Mouse (Mus musculus) limb, embryonic 12.5 days (tissue): ENCODE data around the gene Lrrc28. TPM values are rescaled to one million over a fixed set of nuclear protein-coding genes. Genes with fewer than 3 reads are reported as not detected.

Source experiments
- ATAC-seq: fragments of 200-750 bp; cut with Nextera tagmentation; 2 replicates; pipeline ENCODE4 v1.8.0; 2017; ENCODE audit warnings: low read depth, moderate TSS enrichment; ENCODE audit not compliant: insufficient number of reproducible peaks, insufficient read depth, low FRiP score, low TSS enrichment
- H3K27ac ChIP-seq: fragments of 300-500 bp; sonication (generic); 2 replicates; pipeline ENCODE4 v1.5.1; 2016; ENCODE audit warnings: mild to moderate bottlenecking, moderate library complexity
- H3K27me3 ChIP-seq: fragments of 300-500 bp; sonication (generic); 2 replicates; pipeline ENCODE4 v1.6.1; 2016; ENCODE audit warnings: mild to moderate bottlenecking, moderate library complexity
- H3K36me3 ChIP-seq: fragments of 300-500 bp; sonication (generic); 2 replicates; pipeline ENCODE4 v1.6.1; 2016; ENCODE audit warnings: mild to moderate bottlenecking, moderate library complexity
- H3K4me1 ChIP-seq: fragments of 300-500 bp; sonication (generic); replicated peaks from 2 replicates; pipeline ENCODE4 v1.6.1; 2016
- H3K4me2 ChIP-seq: fragments of 300-500 bp; sonication (generic); 2 replicates; pipeline ENCODE4 v1.6.1; 2016; ENCODE audit warnings: mild to moderate bottlenecking, moderate library complexity
- H3K4me3 ChIP-seq: fragments of 300-500 bp; sonication (generic); replicated peaks from 2 replicates; pipeline ENCODE4 v1.5.1; 2016; ENCODE audit warnings: mild to moderate bottlenecking
- H3K9ac ChIP-seq: fragments of 300-500 bp; sonication (generic); replicated peaks from 2 replicates; pipeline ENCODE4 v1.6.1; 2016; ENCODE audit warnings: mild to moderate bottlenecking, moderate library complexity
- H3K9me3 ChIP-seq: fragments of 300-500 bp; sonication (generic); 2 replicates; pipeline ENCODE4 v1.6.1; 2016; ENCODE audit warnings: mild to moderate bottlenecking, moderate library complexity
- WGBS: fragments of 180-500 bp; shearing (Covaris S2); methylation state at CpG from one replicate; pipeline ENCODE4 v1.1.7; 2016; 5-methylcytosine and 5-hydroxymethylcytosine counted together
- polyA plus RNA-seq: library from polyadenylated mRNA; unstranded; fragments of >200 nt; fragmentation: Nextera tagmentation; extraction: Ambion mirVana; gene quantifications from 2 replicates; pipeline ENCODE4 v1.2.1, GENCODE M21; 2016

The Lrrc28 gene
- 27.1 and 29.6 TPM in 2 replicates for polyA plus RNA-seq

DNA sequence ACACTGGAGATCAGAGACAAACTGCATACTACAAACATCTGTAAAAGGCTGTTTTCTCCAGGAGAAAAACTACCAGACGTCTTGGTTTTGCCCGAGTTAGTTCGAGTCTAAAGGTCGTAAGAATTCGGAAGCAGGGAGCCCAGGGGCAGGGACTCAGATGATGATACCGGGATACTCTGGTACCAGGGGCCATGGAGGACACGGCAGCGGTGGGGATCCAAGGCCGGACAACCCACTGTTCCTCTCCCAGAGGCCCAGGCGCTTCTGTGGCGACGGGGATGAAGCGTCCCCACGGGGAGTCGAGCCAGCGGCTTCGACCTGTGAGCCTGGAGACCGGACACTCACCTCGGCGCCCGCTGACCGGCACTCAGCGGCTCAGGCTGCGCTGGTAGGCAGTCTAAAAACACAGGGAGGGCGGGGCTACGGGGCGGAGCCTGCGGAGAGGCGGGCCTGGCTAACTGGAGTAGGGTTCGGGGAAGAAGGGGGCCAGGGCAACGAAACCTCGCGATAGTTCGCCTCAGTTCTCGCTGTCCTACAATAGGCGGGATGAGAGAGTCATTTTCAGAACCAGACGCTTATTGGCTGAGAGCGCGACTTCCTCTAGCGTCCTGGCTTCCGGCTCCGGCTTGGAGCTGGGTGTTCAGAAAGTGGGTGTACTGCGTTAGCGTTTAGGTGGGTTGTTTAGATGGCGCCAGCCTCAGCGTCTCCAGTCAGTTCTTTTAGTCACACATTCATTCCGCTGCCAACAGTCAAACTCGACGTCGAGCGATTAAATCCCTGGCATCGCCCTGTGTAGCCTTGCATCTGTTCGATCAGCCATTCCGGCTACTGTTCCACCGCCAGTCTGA lies at the start of gene Lrrc28:
Gene Lrrc28 (minus strand): TSS at position 436 of the 848 bp plus-strand sequence.
- Histone ChIP-seq H3K9ac (peak within 1 kb of the TSS; percentile 80), H3K9me3 (no peaks in the 10 kb centered on the region), H3K36me3 (peaks cover 6% of the 10 kb centered on the region), H3K4me1 (peaks cover 33% of the 10 kb centered on the region), H3K4me3 (peak within 1 kb of the TSS; percentile 72), H3K27me3 (no peaks in the 10 kb centered on the region), H3K4me2 (peak within 1 kb of the TSS; percentile 67), H3K27ac (peak within 1 kb of the TSS; percentile 92)
- WGBS = under 1% methylated on average over 55 of the region's 55 CpGs
- ATAC-seq = peak; percentile 96

DNA sequence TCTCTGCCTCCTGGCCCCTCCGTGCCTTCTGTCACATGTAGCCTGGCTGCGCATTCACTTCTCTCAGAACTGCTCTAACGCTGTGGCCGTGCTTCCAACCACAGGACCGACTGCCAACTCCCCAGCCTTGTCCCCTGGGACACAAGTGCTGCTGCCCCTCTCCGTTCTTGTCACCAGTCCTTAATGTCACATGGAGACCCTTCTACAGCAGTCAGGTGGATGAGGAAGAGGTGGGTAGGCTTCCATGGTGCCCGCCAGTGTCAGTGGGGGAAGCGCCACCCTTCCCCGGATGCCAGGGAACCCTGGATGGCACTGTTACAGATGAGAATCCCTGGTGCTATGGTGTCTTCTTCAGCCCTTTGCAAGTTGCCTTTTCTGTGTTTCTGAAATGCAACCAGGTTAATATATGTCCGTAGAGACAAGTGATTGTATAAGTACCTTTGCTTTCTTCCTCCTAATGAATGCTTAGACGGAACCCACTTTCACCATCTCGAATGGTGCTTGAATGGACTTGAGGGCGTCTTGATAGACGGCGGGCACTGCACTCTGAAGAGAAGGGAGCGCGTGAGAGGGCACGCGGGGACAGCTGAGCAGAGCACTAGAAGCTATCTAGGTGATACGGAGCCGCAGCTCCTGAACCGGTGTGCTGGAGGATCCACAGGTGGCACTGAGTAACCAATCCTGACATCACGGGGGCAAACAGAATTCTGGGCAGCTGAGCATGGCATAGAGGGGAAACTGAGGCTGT lies 47.9 kb upstream of the Lrrc28 start:
- Histone ChIP-seq H3K27me3 (no peaks in the 10 kb centered on the region), H3K36me3 (peaks cover 58% of the 10 kb centered on the region), H3K9me3 (no peaks in the 10 kb centered on the region), H3K4me3 (no peak overlapping the region), H3K4me2 (no peak overlapping the region), H3K4me1 (no peaks in the 10 kb centered on the region), H3K27ac (no peak overlapping the region), H3K9ac (no peak overlapping the region)
- WGBS = 93% methylated on average over 23 of the region's 23 CpGs
- no peak for ATAC-seq

DNA sequence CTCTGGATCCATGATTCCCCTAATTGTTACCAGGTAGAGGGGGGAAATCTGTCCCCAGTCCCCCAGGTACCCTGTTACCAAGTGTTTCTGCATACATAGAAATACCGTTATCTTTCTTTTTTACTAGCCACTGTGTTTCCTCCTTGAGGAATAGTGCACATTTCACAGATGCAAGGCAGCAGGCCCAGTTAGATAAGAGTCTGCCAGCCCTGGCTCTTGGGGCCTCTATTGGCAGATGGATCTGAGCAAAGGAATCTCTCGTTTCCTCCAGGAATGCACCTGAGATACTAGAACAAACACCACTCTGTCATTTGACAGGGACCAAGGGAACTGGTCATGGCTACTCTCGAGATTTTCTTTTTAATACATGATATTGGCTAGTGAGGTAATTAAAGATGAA lies 47.1 kb upstream of the Lrrc28 start:
- H3K36me3 ChIP-seq = peaks cover 53% of the 10 kb centered on the region
- no peaks in the 10 kb centered on the region for H3K4me1 ChIP-seq
- no peak overlapping the region for H3K9ac ChIP-seq
- H3K27me3 ChIP-seq = no peaks in the 10 kb centered on the region
- no peak overlapping the region for H3K4me2 ChIP-seq
- no peaks in the 10 kb centered on the region for H3K9me3 ChIP-seq
- ATAC-seq = no peak
- no peak overlapping the region for H3K27ac ChIP-seq
- H3K4me3 ChIP-seq = no peak overlapping the region
- 85% methylated on average over 3 of the region's 3 CpGs for WGBS

DNA sequence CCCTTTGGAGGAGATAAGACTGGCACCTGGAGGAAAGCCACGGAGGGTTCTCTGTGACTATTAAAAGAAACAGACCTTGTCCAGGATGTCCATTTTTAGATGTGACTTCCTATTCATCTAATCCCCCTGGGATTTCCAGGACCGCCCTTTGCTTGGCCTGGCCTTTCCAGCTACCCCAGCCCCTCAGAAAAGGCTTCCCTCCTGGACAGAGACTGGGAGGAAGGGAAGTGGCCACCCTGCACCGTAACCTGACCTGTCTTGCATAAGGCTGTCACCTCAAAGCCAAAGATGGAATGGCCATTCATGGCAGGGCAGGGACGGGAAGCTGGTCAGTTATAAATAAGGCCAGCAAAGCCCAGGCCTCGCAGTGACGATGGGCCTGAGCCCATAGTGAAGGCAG lies 46.0 kb upstream of the Lrrc28 start:
- Histone ChIP-seq H3K36me3 (peaks cover 49% of the 10 kb centered on the region), H3K27me3 (no peaks in the 10 kb centered on the region), H3K9me3 (no peaks in the 10 kb centered on the region), H3K4me1 (no peaks in the 10 kb centered on the region), H3K4me2 (no peak overlapping the region), H3K9ac (no peak overlapping the region), H3K4me3 (no peak overlapping the region), H3K27ac (no peak overlapping the region)
- no peak for ATAC-seq
- 65% methylated on average over 6 of the region's 6 CpGs for WGBS

DNA sequence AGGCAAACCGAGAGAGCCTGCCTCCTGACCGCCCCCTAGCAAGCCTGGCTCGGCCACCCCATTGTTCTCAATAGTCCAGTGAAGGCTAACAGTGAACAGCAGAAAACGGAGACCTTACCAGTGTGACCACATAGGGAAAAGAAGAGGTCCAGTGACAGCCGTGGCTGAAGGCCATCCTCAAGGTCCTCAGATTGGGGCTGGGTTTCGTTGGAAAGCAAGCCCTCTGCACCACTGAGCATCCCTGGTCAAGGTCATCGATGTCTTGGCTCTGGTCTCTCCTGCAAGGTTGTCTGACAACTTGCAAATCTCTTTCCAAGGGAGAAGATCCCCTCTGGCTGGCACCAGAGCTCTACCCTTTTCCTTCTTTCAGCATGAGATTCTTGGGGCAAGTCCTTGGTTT lies 44.7 kb upstream of the Lrrc28 start:
- ATAC-seq = no peak
- 89% methylated on average over 7 of the region's 7 CpGs for whole genome bisulfite sequencing

DNA sequence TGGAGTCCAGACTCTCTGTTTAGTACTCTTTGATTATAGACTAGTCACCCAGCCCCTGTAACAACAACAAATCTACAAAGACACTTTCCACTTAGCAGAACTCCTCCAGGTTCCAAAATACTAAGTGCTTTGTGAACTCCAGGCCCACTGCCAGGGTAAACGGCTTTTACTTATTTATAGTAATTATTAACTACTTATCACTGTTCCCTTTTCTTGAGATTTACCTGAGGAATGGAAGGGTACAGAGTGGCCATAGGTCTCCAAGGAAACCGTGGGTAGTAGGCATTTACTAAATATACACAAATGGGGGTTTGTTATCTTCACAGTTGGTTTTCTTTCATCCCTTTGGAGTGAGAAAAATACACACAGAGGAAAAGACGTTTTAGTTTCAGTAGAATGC lies 43.2 kb upstream of the Lrrc28 start:
- Histone ChIP-seq H3K27ac (no peak overlapping the region), H3K4me3 (no peak overlapping the region), H3K4me2 (no peak overlapping the region), H3K4me1 (no peaks in the 10 kb centered on the region), H3K9ac (no peak overlapping the region), H3K9me3 (peaks cover 11% of the 10 kb centered on the region), H3K36me3 (peaks cover 56% of the 10 kb centered on the region), H3K27me3 (no peaks in the 10 kb centered on the region)
- no peak for ATAC-seq
- WGBS = 48% methylated on average over 3 of the region's 3 CpGs

More for the DNA sequence above, 44.7 kb upstream of the Lrrc28 start:
- Histone ChIP-seq H3K4me1 (no peaks in the 10 kb centered on the region), H3K27me3 (no peaks in the 10 kb centered on the region), H3K36me3 (peaks cover 52% of the 10 kb centered on the region), H3K4me2 (no peak overlapping the region), H3K9ac (no peak overlapping the region), H3K4me3 (no peak overlapping the region), H3K27ac (no peak overlapping the region), H3K9me3 (peaks cover 7% of the 10 kb centered on the region)

DNA sequence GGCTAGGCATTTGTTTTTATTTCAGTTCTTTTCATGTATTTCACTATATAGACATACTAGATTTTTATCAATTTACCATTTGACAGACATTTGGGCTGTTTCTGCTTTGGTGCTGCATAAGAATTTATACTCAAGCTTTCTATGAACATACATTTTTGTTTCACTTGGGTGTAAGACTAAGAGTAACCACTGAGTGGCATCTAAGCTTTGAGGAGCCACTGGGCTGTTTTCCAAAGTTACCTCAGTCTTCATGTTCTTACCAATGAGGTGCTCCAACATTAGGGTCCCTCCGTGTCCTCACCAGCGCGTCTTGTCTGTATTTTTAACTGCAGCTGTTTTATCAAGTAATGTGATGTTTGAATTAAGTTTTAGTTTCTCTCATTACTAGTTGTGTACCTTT lies 41.5 kb upstream of the Lrrc28 start:
- Histone ChIP-seq H3K4me2 (no peak overlapping the region), H3K4me1 (no peaks in the 10 kb centered on the region), H3K9ac (no peak overlapping the region), H3K27ac (no peak overlapping the region), H3K4me3 (no peak overlapping the region), H3K9me3 (peaks cover 11% of the 10 kb centered on the region), H3K36me3 (peaks cover 60% of the 10 kb centered on the region), H3K27me3 (no peaks in the 10 kb centered on the region)
- 95% methylated on average over 3 of the region's 3 CpGs for WGBS
- no peak for ATAC-seq

DNA sequence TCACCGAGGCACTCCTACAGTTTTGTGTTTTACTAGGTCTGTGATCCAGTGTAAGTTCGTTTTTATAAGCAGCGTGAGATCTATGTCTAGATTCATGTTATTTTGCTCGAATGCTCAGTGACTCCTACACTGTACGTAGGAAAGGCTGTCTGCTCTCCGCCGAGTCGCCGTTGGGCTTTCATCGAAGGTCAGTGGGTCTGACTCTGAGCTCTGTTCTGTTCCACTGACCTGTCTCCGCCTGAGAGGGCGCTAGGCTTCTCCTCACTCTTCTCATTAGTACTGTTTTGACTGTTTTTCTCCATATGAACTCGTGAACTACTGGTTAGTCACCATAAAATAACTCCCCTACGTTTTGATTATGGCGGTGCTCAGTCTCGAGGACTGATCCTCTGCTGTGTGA lies 37.9 kb upstream of the Lrrc28 start:
- Histone ChIP-seq H3K4me2 (no peak overlapping the region), H3K27ac (no peak overlapping the region), H3K4me1 (no peaks in the 10 kb centered on the region), H3K9me3 (peaks cover 11% of the 10 kb centered on the region), H3K4me3 (no peak overlapping the region), H3K27me3 (no peaks in the 10 kb centered on the region), H3K9ac (no peak overlapping the region), H3K36me3 (peaks cover 73% of the 10 kb centered on the region)
- no peak for ATAC-seq
- WGBS = 92% methylated on average over 16 of the region's 16 CpGs

DNA sequence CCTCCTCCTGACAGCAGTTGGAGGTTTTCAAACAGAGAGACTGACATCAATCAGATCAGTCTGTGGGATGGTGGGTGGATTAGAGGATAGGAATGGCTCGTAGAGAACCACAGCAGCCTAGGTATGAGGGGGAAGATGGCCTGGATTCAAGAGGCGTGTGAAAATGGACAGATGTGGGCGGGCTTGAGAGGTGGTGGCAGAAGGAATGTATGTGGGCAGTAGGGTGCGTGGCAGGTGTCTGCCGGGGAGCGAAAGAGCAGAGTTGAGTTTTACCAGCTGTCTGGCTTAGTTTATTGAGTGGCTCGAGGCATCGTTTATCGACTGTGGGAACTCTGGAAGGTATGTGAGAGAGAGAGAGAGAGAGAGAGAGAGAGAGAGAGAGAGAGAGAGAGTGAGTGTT lies 36.0 kb upstream of the Lrrc28 start:
- H3K4me3 ChIP-seq = no peak overlapping the region
- no peak for ATAC-seq
- WGBS = 70% methylated on average over 9 of the region's 9 CpGs
- H3K36me3 ChIP-seq = peaks cover 87% of the 10 kb centered on the region
- H3K27ac ChIP-seq = no peak overlapping the region
- H3K4me2 ChIP-seq = no peak overlapping the region
- H3K27me3 ChIP-seq = no peaks in the 10 kb centered on the region
- no peaks in the 10 kb centered on the region for H3K4me1 ChIP-seq
- peaks cover 11% of the 10 kb centered on the region for H3K9me3 ChIP-seq
- no peak overlapping the region for H3K9ac ChIP-seq

DNA sequence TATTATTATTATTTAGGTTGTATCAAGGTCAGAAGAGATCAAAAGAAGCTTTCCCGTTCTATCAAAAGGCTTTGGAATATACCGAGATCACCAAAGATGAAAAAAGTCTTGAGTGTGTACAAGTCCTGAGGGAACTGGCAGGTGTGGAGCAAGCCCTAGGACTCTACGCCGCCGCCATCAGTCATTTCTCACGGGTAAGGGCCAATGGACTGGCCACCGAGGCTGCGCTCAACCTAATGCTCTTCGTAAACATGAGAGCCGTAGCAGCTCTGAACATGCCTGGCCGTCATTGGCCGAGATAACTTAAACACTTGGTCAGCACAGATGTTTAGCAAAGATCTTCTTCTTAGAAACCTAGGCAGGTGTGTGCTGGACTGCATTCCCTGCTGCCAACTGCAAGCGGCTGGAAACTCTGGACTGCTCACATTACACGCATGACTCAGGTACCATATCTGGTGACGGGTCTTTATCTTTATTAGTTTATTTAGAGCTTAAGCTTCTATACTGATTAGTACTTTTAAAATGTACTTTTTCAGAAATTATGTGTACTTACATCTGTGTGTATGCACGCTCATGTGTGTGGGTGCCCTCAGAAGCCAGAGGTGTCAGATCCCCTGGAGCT lies 33.9 kb upstream of the Lrrc28 start:
- H3K27me3 ChIP-seq = no peaks in the 10 kb centered on the region
- H3K9me3 ChIP-seq = no peaks in the 10 kb centered on the region
- no peak overlapping the region for H3K4me2 ChIP-seq
- no peaks in the 10 kb centered on the region for H3K4me1 ChIP-seq
- WGBS = 92% methylated on average over 16 of the region's 16 CpGs
- H3K4me3 ChIP-seq = no peak overlapping the region
- H3K9ac ChIP-seq = no peak overlapping the region
- no peak for ATAC-seq
- H3K36me3 ChIP-seq = peaks cover 81% of the 10 kb centered on the region
- H3K27ac ChIP-seq = no peak overlapping the region

DNA sequence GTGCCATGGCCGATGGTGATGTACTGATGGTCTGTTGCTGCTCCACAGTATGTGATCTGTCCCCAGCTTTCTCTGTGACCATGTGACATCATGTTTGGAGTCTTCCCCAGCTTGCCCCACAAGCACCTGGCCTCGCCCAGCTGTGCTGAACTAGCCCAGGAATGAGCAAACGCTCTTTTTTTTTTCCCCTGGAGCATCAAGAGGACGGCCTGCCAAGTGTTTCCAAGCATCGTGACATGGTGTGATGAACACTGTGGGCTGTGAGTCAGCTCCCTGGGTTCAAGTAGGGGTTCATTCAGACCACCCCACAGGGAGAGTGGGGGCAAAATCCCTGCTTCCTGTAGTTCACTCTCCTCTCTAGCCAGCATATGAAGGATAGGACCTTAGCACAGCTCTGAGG lies 28.6 kb upstream of the Lrrc28 start:
- peaks cover 72% of the 10 kb centered on the region for H3K36me3 ChIP-seq
- 94% methylated on average over 5 of the region's 5 CpGs for WGBS
- H3K4me1 ChIP-seq = no peaks in the 10 kb centered on the region
- H3K4me2 ChIP-seq = no peak overlapping the region
- peaks cover 2% of the 10 kb centered on the region; the same call in 1 of the 2 replicates for H3K9me3 ChIP-seq
- no peak overlapping the region for H3K4me3 ChIP-seq
- ATAC-seq = no peak
- no peak overlapping the region for H3K27ac ChIP-seq
- no peak overlapping the region for H3K9ac ChIP-seq
- H3K27me3 ChIP-seq = no peaks in the 10 kb centered on the region
